Mouse (Mus musculus) stomach, postnatal 0 days (tissue): Measurements from ENCODE around the gene Gpn3.

ENCODE experiments used
- CTCF ChIP-seq: IDR thresholded peaks from 2 replicates; pipeline ENCODE4 v1.5.1; 2016; ENCODE audit warnings: antibody characterized with exemption, low read depth, mild to moderate bottlenecking, moderate library complexity
- EP300 ChIP-seq: optimal IDR thresholded peaks from 2 replicates; pipeline ENCODE3; 2016; ENCODE audit warnings: antibody characterized with exemption

- TF ChIP-seq CTCF (no peak), EP300 (no peak)
These were observed 28.8 kb upstream of the Gpn3 start for GRCm38 (mm10) chr5:122342874-122343273.
